Mouse (Mus musculus) cerebellum, adult 9-11 months (tissue): ENCODE measurements at regions not wholly inside any gene's neighbourhood (a gene's known extent, or its start where the extent isn't known, plus 50 kb on each side); places are given as distances from the start of the nearest gene placed in this dataset.
A peak's percentile ranks its signal among the peaks of the same experiment; 100 is the strongest.

Experiments
- DNase-seq: peaks from one replicate; pipeline ENCODE4 v3.0.0; 2022

DNA sequence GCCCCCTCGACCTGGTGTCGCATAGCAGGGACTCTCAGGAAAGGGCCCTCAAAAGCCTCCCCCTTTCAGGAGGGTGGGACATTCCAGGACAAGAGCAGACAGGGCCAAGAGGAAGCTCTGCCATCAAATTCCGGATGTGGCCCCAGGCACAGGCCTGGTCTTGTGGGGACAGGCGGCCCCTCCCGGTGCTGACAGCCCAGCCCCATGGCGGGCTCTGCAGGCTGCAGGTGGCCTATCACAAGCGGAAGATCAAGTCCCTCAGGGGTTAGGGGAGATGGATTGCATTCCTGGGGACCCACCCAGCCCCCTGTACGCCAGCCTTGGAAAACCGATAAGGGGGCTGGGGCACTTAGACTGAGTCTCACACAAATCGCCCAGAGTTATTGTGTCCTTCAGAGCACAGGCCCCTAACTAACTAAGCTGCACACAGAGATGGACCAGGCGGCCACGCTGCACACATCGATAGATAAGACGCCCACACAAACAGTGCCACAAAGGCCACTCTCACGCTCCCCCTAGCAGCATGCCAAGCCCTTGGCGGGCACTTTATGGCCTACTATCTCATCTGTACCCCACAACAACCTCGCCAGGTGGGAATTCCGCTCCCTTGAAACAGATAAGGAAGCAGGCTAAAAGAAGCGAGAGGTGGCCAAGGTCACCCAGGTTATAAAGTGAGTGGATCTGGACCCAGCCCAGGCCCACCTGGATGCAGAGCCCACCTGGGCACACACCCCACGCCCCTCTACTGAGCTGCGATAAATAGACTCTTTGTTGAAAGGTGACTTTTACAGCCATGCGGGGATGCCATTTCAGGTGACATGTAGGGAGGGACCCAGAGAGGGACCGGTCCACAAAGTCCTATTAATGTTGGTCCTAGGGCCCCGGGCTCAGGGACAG is 55.5 kb downstream of the Gm5294 start:
- no peak for DNase-seq

DNA sequence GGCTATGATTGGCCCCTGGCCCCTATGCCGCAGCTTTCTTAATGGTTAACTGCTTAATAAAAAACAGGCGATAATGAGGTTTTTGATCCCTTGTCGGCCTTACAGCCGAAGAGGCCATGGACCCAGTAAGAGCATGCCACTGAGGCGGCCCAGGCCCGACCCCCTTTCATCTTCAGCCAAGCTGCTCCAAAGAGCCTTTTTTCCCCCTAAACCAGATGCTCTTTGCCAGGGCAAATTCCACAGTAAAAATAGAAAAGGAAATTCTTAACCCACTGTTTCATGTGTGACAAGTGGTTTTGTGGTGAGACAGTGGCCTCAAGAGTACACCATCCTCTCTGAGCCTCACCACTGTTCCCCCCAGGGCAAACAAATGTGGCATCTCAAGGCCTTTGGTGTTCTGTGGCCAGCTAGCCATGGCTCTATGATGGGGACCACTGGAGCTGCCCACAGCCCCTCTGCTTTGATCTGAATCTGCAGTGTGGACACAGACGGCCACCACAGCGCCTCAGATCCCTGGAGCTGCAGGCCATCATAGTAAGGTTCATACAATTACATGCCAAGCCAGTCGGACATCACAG is 61.9 kb downstream of the Gm5294 start:
- no peak for DNase-seq

DNA sequence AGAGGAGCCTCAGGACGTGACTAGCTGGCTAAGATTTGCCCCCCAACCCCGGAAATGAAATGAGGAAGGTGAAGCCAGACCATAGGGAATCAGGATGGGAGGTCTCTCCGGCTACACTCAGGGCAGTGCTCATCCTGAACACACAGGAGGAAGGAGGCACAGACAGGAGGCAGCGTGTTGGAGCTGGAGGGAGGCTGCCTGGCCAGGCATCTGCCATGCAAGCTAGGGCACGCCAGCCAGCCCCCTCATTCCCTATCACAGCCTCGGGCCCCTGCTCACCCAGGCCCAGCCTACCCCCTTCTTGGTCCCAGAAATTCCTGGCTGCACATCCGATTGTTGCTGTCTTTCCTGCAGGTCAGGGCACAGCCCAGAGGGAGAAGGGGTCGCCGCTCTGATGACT is 63.7 kb downstream of the Gm5294 start:
- no peak for DNase-seq

DNA sequence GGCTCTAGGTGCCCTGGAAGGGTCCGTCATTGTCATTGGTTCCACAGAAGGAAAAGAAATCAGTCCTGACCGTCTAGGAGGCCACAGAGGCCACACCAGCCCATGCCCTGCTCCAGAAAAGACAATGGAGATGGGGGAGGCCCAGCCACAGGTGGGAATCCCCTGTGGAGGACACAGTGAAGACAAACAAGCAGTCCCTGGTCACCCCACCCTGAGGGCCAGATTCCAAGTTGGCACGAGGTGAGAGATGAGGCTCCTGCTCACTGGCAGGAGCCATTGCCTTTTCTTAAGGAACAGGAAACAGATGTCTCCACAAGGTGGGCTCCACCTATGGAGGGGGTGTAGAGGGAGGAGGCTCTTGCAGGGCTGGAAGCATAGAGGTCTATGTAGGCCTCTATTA is 66.0 kb downstream of the Gm5294 start:
- DNase-seq = no peak

DNA sequence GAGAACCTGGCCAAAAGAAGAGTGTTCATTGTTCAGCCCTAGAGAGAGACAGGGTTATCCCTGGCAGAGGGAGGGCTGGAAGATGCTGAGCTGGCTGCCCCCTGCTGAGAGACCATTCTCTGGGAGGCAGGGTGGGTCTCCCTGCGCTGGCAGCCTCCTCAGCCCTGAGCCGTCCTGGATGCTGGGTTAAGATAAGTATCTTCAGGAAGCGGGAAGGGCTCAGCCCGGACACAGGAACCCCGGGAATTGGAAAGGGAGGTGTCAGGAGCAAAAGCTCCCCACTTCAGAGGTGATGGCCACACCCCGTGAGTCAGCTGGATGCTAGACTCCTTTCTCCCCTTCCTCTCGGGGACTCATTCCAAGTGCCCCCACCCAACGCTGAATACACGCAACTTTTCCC is 68.9 kb downstream of the Gm5294 start:
- no peak for DNase-seq

DNA sequence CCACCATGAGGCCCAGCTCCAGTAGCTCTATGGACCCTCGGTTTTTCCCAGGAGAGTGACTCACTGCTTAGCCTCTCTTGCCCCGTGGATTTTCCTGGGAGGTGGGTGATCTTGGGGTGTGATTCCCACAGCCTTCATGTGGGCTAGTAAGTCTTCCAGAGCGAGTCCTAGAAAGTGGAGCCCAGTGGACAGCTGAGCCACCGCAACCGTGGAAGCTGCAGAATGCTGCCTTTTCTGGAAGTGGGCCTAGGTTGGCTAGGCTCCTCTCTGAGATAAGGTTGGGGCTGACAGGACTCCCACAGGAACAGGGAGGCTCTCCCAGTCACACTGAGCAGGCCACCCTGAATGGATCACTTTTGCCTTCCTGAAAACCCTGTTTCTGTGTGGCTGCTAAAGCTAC is 69.9 kb downstream of the Gm5294 start:
- no peak for DNase-seq

DNA sequence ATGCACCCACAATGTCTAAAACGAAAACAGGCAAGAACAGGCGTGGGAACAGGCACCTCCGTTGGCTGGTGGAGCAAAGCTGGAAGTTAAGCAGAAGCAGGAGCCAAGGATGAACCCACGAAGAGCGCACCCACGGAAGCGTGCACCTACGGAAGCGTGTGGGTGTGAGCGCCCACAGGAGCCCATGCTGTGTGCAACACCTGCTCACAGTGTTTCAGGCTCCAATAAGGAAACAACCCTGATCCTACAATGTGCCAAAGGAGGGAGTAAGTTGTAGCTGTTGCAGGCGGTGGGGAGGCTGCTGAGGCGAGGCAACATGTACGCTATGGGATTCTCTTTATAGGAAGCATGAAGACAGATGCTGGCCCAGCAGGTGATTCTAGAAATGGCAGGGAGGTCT is 74.6 kb downstream of the Gm5294 start:
- DNase-seq = peak; percentile 55

DNA sequence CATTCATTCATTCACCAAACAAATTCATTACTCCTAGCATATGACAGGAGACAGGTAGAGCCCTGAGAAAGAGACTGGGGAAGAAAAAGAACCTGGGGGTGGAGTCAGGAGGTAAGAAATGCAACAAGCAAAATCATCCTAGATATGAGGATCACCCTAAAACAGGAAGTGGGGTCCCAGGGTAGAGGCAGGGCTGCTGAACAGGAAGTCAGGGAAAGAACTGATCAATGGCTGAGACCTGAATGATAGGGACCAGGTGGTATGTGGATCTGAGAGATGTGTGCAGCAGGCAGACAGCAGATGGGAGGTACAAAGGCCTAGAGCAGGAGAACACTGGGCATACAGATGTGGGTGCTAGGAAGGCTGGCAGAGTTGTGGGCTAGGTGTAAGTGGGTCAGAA is 77.4 kb downstream of the Gm5294 start:
- DNase-seq = no peak

DNA sequence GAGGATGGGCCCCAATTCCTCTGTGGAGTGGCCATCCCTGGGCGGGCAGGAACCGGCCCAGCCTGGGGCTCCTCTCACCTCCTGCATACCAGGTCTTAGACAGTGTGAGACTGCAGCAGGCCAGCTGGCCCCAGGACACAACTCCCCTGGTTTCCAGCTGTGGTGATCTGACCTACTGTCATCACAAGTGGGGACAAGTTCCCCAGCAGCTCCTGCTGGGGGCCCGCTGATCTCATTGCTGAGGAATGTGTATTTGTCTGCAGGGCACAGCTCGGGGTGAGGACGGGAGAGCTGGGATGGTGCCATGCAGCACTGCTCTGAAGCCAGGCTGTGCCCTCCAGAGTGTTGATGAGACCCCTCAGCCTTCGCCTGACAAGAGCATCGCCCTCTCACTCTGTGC is 78.6 kb downstream of the Gm5294 start:
- no peak for DNase-seq

DNA sequence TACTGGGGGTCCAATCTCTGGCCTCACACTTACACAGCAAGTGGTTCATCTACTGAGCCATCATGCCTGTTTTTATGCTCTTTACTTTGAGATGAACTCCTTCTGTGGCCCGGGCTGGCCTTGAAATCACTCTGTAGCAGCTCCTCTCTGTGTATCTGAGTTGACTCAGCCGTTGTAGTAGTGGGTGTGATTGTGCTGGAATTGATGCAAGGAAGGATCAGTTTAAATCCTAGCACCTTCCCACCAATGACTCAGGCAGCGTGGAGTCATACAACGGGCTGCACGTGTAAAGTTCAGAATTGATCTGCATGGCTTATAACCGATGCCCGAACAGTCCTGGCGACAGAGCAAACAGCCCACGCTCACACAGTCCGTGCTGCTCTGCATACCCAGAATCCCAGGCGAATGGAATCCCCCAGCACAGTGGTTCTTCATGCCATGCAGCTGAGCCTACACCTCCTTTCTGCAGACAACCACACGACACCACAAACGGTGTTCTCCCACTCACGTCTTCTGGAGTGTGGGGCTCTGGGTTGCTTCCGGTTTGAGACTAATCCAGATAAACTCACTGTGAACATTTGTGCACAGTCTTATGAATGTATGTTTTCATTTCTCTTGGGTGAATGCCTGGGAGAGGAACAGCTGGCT is 81.2 kb downstream of the Gm5294 start:
- no peak for DNase-seq

DNA sequence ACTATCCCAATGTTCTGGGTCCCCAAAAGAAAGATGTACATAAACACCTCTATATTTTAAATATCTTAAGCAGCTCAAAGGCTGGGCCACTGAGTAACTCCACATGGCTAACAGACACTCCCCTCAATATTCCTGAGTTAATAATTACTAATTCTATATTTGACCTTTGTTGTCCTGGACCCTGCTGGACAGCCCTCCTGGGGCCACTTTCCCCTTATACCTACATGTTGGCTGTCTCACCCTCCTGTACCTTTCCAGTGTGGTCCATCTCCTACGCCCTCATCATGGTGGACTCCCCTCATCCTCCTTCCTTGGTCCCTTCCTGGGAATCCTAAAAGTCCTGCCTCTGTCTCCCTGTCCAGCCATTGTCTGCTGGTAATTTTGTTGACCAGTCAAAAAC is 82.4 kb downstream of the Gm5294 start:
- DNase-seq = no peak

DNA sequence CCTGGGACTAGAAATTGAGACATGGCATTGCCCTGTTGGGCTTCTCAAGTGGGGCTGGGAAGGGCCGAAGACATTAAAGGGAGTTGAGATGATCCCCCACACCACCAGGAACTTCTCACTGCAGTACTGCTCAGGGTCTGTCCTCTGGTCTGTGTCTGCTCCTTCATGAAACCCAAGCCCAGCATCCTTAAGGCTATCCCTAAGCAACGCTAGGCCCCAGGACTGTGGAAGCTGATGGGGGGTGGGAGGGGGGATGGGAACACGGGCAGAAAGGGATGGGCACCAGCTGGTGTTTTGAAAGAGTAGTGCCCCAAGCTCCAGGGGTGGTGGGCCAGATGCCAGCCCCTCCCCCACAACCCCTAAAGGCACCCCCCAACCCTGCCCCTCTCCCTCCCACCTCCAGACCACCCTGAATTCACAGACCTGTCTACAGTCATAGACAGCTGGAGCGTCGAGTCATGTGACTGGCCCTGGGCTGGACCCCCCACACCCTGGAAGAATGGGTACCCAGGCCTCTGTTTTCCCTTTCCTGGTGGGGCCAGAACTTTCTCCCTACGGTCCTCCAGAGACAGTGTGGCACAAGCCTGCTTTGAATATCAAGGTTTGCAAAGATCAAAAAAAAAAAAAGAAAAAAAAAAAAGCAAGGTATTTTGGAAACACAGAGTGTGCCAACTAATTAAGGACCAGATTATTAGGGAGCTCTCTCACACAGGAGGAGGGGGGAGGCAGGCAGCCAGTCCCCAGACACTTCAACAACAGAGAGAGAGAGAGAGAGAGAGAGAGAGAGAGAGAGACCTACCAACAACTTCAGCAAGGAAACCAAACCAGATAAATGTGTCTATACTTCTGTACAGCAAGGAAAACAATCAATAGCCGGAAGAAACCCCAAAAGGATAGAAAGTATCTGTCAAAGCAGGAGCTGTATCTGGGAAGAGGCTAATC is 85.1 kb downstream of the Pdgfa start:
- no peak for DNase-seq

DNA sequence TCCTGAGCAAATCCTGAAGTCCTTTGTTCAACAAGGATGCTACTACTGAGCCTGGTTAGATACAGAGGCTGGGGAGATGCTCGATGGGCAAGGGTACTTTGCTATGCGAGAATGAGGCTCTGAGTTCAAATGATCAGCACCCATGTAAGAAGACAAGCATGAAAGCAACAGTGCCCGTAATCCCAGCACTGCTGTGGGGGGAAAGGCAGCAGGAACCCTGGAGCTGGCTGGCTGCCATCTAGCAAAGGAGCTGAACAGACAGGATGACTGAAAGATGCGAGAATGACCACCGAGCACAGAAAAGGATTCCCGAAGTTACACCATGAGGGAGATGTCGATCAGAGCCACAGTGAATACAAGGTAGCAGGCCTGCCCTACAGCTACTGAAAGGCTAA is 84.5 kb downstream of the Pdgfa start:
- DNase-seq = no peak

DNA sequence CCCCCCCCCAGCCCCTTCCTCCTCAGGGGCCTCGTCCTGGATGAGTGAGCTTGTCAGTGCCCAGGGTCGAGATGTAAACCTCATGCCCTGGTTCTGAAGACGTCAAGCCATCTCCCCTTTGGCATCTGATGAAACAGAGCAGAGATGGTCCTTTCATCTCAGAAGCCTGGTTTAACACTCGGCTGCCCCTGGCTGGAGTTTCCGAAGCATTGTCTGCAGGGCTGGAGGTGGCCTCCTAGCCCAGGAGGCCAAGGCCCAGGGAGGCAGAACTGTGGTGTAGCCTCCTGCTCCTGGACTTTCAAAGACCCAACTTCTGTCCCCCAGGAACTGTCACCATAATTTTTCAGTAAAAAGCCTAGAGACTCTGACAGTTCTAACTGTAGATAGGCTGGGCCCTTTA is 82.1 kb downstream of the Pdgfa start:
- no peak for DNase-seq

DNA sequence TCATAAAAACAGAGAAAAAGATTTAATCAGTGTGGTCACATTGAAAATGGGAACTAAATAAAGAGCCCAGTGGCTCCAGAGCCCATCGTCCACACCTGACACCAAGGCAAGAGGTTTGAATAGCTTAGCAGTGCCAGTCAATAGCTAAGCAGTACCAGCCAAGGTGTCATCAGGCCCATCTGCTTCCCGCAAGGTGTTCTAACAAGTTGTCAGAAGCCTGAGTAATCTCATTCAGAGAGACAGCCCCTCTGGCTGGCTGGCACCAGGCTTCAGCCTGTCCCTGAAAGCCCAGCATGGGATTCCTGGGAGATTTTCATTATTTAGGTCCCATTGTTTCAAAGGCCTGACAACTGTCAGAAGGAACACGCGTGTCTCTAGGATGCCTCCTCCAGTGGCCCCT is 81.7 kb downstream of the Pdgfa start:
- DNase-seq = no peak

DNA sequence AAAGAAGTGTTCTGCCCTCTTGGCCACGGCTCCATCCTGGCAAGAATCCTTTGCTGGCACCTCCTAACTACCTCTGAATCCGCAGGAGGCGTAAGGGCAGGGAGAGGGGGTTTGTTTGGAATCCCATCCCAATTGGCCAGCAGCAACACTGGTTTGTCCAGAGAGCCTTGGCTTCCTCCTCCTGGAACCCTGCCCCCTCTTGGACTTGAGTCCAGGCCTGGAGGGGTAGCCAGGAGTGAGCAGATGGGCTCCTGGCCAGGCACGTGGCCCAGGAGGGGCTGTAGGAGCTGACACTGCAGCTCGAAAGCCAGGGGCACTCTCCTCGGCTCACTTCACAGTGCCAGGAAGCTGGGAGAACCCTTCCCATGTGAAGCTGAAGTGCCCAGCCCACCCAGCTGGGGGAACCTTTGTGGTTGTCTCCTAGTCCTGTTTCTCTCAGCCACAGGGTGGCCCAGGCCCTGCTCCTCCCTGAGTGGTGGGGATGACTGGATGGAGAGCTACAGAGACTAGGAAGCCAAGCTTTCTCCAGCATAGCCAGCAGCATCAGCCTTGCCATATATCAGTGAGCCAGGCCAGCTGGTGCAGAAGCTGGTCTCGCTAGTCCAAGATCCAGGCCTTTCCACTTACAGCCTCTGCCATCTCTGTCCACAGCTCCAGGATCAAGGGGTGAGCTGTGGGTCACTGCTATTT is 76.9 kb downstream of the Pdgfa start:
- DNase-seq = peak; percentile 74

DNA sequence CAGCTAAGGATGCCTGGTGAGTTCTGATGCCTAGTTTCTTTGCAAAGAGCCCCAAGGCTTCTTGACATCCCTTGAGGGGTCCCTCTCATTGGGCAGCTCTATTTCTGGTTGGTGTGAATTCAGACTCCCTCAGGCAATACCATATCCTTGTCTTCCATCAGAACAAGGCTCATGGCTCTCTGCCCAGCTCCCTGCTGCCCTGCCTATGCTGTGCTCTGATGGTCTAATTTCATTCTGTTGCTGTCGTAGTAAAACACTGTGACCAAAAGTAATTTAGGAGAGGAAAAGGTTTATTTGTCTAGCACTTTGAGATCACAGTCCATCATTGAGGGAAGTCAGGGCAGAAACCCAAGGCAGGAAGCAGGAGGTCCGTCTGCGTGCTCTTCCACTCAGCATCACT is 75.1 kb downstream of the Pdgfa start:
- peak; percentile 17 for DNase-seq
